Mouse (Mus musculus): Measurements from ENCODE around the gene Ralgps2.

The Ralgps2 gene

DNA sequence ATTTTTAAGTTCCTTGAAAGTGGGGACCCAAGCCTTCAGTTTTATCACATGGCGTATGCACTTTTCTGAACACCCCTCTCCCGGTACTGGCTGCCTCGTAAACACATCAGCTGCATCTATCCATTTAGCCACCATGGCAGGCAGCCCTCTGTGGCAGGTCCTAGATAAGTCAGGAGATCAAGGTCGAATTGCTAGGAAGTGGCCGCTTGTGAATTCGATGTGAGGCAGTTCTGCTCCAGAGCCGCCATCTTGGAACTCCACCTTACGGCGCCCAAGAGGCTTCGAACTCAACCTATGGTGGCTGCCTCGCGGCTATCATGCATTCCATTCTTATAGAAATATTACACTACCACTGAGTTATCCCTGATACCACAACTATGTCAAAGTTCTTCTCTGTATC is 14.8 kb upstream of the Ralgps2 start:
- DNase-seq, result no peak

DNA sequence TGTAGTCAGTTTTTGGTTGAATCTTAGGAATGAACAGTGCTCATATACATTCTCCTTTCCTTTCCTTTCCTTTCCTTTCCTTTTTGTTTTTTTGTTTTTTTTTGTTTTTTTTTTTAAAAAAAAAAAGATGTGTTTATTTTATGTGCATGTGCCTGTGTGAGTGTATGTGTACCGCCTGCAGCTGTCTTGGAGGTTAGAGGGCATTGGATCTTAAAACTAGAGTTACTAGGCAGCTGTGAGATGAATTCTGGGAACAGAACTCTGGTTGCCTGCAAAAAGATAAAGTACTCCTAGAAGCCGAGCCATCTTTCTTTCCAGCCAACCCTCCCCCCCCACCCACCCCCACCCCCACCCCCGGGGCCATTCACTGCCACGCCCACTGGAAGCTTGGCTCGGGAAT is 10.9 kb upstream of the Ralgps2 start:
- DNase-seq, result no peak

DNA sequence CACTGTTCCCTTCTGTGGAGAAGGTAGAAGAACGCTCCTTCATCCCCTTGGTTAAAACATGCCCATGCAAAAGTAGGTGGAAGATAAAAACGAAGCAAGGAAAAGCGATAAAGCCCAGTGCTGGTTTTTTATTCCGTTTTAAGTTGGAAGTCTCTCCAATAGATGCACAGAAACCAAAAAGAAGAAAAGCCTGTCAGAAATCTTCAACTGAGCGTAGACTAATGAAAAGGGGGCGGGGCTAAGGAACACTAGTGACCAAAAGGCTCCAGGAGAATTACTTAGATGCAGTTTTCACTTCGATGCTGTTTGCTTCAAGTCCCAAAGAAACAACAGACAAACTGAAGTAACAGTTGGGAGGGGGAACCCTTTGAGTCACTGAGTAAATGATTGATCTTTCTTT is 1.2 kb upstream of the Ralgps2 start:
- no peak for DNase-seq

DNA sequence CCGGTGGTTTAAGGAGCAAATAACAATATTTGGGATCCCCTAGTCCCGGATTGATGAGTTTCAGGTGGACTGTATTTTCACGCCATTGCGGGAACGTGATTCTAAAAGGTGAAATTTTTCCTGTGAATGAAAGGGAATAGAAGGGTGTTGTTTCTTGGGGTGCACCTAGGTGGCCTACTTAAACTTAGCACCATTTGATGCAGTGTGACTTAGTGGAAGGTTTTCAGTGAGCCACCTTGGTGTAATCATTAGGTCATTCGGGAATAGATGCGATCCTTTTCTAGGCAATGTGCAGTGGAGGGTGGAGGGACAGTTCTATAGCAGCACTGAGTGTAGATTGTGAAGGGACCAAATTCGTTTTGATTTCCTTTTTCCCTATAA is 706 bp upstream of the Ralgps2 start:
- no peak for DNase-seq

DNA sequence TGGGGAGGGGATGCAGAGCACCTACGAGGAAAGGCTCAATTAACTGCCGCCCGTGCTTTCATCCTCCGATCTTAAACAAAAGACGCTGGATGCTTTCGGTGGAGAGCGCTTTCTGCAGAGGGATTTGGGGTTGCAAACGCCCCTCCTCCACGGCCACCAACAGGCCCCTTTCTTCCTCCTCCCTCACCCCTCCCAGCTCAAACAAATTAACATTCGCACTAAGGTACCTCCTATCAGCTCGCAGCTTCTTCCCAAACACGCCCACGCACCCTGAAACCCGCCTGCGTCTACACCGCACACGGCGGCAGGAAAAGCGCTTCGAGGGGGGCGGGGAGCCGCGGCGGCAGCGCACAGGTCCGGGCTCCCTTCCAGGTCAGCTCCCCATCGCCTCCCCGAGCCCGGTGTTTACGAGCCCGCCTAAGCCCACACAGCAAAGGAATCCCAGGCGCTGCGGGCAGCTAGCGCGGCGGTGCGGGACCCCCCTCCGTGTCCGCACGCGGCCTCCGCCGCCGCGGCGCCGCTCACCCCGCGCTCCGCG is 652 bp downstream of the Ralgps2 start:
- peak; percentile 88 for DNase-seq

DNA sequence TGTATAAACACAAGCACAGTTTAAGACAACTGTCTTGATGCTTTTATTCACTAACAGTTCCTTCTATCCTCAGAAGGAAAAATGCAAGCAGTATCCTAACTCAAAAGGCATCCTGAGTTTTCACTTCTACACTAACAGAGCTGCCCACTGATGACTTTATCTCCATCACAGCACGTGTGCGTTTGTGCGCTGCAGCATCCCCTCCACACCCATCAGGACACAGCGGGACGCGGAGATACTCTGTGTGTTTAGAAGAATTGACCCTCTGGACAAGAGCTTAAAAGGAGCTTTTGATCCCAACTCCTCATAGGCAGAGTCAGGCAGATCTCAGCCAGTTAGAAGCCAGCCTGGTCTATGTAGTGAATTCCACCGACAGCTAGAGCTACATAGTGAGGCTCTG is 2.0 kb downstream of the Ralgps2 start:
- DNase-seq, result no peak

DNA sequence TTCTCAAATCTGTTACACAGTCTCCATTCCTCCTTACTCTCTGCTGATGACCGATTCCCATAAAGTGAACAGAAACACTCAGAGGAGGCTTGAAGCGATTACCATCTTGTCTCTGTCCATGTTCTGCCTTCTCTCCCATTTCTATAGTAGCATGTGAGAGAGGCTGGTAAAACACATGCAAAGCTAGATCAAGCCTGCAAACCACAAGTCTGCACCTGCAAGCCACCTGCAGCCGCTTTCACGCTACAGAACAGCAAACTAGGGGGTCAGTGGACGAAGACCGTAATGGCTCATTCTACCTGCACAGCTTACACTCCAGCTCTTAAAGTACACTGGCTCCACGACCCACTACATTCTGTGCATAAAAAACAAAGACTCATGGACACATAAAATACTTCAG is 5.7 kb downstream of the Ralgps2 start:
- DNase-seq, result no peak

DNA sequence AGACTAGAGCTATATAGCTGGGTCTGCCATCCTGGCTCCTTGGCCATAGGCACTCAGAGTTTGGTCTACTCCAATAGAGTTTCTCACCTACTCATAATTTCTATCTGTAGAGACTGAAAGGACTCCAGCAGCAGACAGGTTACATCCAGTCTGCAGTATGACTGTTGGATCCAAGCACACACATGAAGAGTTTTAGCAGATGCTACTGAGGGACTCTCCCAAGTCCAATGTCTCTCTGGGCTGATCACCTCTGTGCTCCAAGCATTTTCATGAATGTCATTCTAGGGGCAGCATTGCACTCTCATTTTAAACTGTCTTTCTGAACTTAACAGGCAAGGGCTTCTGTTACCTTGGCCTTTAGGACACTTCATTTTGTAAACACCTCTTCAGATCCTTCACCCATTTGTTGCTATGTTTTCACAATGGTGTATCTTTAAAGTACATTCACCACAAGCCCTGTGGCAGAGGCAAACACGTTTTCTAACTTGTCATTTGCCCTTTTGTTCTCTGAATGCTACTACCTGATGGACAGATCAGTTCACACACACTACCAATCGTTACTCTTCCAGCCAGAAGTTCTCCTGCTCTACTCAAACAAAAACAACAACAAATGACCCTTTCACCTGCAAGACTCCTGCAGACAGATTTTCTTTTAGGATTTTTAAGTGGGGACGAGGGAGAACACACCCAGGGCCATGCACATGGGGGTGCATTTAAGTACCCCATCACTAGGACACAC is 7.2 kb downstream of the Ralgps2 start:
- DNase-seq, result no peak

DNA sequence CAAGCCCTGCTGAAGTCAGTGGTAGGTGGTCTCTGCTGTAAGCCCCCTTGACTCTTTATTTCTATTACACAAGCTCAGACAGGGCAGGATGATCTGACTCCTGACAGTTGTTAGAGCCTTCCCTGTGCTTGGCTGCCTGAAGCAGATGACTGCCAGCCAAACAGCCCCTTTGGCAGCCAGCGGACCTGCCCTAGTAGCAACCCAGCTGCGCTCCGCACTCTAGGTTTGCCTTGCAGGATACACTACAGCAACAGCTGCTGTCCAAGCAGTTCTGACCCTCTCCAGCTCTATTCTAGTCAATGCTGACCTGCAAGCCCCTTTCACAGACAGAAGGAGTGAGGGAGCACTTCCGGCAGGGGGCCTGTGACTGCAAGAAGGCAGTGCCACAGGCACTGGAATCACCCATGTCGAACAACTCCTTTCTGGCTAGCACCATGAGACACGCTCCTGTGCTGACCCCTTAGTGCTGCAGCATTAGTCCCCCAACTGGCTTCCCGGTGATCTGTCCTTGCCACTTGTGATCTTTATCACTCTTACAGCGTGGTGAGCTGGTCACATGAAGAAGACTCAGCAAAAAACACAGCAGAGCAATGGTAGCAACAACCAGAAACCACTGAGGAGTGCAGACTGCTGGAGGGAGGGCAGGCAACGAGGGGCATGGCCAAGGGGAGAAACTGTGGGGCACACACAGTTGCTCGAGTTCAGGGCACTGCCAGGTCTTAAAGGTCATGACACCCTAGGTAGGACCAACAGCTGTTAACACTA is 8.1 kb downstream of the Ralgps2 start:
- DNase-seq, result no peak

DNA sequence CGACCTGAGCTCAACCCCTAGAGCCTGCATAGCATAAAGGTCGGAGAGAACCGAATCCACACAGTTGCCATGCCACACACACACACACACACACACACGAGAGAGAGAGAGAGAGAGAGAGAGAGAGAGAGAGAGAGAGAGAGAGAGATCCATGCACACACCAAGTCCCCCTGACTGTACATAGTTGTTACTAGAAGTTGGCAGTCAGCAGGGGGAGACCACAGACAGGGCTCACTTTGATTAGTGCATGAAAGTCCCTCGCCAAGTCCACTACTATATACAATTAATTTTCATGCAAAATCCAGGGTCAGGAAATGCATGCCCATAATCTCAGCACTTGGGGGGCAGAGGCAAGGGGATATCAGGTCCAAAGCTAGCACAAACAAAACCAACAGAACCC is 9.2 kb downstream of the Ralgps2 start:
- no peak for DNase-seq

DNA sequence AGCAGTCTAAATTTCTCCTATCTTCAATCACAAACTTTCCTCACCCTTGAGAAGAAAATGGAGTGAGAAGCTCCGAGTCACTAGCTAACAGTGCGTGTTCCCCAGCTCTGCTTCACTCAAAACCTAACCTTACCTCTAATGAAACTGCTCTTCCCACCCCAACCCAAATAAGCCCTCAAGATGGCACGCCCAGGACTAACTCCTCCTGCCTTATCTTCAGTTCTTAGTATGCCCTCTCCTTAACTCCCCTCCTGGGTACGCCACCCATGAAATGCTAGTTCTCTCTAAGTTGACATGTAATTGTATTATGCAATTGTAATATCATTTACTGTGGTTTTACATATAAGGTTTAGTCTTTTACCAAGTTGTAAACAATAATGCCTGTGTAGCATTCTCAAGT is 11.2 kb downstream of the Ralgps2 start:
- DNase-seq, result no peak

DNA sequence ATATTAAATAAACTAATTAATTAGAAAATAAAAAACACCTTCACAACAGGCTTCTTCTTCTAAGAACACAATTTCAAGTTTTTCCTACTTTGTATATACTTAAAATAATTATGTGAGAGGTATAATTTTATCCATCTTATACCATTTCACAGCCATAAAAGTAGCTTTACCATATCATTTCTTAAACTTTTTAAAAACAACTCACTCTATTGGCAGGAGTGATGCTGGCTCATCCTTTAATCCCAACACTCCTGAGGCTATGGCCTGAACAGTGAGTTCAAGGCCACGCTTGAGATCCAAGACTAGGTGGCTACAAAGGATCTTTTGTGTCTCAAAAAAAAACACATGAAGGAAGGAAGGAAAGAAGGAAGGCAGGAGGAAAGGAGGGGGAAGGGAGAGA is 15.9 kb downstream of the Ralgps2 start:
- DNase-seq, result no peak

DNA sequence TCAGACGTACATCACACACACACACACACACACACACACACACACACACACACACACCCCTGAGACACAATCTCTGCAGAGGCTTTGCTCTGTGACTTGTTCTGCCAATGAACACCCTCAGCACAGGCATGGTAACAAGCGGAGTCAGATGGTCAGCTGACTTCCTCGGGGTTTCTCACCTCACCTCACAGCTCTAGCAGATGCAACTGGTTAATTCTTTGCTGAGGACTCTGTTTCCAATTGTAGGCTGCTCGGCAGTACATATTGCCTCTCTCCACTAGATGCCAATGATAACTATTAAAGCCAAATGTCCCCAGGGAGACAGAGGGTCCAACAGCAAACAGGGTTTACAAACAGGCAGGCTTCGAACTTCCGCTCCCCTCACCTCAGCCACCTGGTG is 16.5 kb downstream of the Ralgps2 start:
- no peak for DNase-seq

DNA sequence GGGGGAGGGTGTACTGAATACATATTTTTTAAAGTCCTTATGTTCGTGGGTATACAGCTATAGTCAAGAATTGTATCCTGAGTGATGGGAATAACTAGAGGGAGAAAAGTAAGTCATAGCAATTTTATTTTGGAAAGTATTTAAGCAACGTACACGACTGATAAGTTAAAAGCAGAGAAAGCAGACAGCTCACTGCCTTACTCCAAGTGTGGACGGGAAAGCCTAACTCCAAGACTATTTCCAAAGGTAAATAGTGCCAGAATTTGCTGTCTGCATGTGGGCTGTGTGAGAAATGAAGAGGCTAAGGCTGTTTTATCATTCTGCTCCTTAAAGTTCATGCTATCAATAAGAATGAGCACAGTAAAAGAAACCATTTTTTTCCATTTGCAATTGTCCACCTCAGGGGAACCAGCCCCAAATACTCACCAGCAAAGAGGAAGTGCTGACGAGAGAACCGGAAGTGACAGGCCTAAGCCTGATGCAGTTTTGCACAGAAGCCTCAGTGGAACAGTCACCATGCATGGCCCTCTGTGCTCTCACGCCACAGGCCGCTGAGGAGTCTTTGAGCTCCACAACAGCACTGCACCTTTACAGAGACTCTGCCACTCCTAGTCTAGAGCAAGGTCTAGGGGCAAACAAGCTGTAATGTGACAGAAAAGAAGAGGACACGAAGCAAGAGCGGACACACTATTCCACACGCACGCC is 18.0 kb downstream of the Ralgps2 start:
- peak; percentile 27 for DNase-seq

DNA sequence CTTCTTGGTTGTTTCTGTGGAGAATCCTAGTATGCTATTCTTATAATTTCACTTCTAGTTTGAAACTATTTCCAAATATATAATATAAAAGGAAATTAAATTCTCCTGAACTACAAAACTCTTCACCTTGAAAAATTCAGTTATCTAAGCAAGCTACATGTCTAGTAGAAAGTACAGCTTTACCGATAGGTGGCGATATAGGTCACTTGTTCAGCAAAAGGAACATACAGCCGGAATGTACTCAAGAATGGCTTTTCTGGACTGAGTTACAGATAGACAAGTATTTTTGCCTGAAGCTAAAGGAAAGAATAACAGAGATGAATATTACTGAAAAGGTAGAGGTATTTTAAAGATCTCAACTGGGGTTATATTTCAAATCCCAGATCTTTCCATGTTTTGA is 22.0 kb downstream of the Ralgps2 start:
- DNase-seq, result peak; percentile 30

DNA sequence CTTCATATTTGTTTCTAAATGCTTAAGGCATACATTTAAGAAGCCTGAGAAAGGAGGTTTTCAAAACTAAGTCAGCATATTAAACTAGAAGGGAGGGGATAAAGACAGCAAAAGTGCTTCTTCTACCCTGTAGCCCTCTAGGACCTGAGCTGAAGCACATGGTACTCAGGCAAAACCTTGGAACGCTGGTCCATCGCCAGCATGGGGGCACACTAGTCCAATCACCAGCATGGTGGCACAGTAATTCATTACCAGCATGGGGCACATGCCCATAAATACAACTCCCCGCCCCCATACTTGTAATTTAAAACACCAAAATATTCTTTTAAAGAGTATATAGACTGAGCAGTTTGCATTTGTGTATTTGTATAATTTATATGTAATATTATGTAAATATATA is 23.1 kb downstream of the Ralgps2 start:
- DNase-seq, result no peak

DNA sequence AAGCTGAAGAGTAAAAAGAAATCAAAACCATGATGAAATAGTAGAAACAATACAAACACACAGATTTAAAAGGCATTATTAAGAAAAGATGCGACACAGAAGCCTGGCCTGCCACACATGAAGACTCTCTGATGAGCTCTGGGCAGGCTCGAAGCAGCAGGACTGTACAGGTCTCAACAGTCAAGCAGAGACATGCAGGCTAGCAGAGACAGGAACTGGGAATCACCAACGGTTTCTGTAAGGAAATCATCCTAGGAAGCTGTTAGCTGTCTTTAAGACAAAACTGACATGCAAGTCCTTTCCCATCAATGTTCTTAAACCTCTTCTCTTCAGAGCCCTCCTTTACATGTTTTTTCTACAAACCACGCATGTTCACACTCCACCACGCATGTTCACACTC is 24.5 kb downstream of the Ralgps2 start:
- DNase-seq, result no peak

DNA sequence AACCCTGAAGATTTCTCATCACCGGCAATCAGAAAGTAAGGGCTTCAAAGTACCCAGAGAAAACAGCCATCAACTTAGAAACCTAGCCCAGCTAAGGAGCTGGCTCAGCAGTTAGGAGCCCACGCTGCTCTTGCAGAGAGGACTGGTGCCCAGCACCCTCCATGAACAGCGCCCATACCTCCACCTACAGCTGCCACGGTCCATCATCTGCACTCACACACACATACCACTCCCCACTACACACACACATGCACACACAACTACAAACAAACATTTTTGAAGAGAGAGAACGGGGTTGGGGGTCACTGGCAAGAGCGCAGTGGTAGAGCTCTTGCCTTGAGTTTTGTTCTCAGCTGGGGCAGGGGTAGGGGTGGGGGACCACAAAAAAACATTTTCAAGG is 26.2 kb downstream of the Ralgps2 start:
- no peak for DNase-seq

DNA sequence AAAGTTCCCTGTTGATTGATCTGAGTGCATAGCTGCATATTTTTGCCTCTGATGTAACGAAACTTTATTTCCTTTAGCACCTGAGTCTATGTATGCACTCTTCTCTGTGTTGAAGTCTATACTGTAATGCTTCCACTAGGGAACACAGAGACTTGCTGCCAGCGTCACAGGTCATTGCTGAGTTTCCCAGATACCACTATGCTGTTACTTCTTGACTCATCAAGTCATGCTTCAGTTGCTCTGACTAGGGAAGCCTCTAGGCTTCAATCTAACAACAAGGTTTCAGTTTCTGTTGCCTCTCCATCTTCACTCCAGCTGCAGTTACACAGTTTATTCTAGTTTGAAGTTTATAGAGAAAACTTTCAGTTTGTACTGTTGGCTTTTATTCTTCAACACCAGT is 28.5 kb downstream of the Ralgps2 start:
- DNase-seq, result no peak

DNA sequence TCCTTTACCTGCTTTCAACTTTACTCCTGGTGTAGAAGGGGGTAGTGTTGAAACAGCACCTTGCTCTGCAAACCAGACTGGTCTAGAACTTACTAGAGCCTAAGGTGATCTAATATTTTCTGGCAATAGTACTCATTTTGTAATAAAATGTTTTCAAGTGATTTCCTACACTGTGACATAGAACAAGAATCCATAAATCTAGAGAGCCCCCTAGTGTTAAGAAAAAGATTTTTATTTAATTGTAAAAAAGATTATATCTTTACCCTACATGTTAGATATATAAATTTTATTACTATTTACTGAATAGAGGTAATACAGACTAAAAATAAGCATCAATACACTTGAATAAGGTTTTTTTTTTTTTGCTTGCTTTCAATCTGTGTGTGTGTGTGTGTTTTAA is 29.6 kb downstream of the Ralgps2 start:
- DNase-seq, result no peak

DNA sequence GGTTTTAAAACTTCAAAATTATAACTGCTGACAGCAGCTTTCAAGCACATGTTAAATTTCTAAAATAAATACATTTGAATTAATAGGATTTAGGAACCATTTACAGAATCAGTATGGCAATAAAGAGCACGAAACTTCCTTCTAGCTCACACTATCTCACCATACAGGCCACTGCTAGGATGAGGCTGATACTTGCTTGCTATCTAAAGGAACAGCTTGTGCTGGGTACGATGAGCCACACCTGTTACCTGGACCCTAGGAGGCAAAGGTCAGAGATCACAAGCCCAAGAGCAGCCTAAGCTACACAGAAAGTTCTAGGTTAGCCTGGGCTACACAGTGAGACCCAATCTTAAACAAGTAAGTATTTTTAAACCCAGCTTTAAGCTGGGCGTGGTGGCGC is 30.2 kb downstream of the Ralgps2 start:
- DNase-seq, result no peak

DNA sequence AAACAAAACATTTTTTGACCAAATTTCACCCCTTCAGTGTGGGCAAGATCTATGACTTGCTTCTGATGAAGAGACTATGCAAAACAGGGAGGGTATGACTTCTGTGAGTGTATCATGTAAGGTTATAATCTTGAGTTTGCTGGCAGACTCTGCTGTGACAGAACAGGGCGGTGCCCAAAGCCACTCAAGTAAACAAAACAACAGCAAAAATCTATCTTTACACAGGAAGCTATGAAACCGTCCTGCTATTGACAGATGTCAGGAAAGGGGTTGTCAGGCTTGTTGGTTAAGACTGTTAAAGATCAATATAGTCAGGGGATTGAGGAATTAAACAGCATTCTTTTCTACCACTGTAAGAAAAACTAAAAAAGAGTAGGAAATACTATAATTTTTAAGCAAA is 33.8 kb downstream of the Ralgps2 start:
- DNase-seq, result no peak

DNA sequence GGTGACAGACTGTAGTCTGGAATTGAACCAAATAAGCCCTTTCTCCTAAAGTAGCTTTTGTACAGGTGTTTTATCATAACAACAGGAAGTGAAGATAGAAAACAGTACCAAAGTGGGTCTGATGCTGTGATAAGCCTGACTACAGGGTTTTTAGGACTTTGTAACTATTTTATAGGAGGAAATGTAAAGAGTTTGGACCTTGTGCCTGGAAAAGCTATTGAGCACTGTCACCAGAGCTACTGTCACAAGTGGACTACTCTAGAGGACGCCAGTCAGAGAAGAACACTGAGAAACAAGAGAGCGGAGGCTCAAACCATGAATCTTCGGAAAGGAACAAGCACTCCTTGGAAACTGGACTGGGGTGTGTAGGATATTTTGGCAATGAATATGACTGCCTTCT is 35.5 kb downstream of the Ralgps2 start:
- DNase-seq, result no peak

DNA sequence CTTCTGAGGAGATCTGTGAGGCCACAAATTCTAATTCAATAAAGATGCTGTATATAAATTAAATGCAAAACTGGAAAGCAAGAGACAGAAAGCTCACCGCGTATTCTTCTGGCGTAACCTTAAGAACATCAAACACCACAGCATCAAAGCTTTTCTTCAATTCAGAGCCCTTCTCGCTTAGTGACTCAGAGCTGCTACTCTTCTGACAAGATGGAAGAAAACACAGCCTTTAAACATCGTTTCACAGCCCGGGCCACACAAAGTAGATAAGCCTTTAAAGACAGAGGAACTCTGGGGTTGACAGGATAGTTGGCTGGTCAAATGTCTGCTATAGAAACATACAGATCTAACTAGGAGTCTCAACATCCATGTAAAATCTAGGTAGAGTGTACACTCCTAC is 37.7 kb downstream of the Ralgps2 start:
- DNase-seq, result no peak

Data from layer of hippocampus, adult 9-11 months (tissue).